Mouse (Mus musculus) lung, adult 18-20 months (tissue): ENCODE results near the gene Bpifc.
A peak's percentile ranks its signal among the peaks of the same experiment; 100 is the strongest.

Experiments used
- DNase-seq, 2 experiments: peaks; one replicate each; pipeline ENCODE4 v3.0.0; 2022; ENCODE audit warnings: mixed read lengths in 2 of 2

Bpifc gene

GRCm38 (mm10) chr10:86010636-86011035 is 1.1 kb downstream of the Bpifc start:
- DNase-seq, result no peak

- DNase-seq, result no peak
Measured at GRCm38 (mm10) chr10:86009688-86010087, 2.0 kb downstream of the Bpifc start.

- no peak for DNase-seq
Measured at GRCm38 (mm10) chr10:86006455-86006854, 5.2 kb downstream of the Bpifc start.

GRCm38 (mm10) chr10:86000447-86000846 is 11.2 kb downstream of the Bpifc start:
- DNase-seq, result no peak

- DNase-seq, result no peak
Measured at GRCm38 (mm10) chr10:85994543-85995104, 17.1 kb downstream of the Bpifc start.

- DNase-seq, result no peak
Measured at GRCm38 (mm10) chr10:85993836-85994235, 17.9 kb downstream of the Bpifc start.

GRCm38 (mm10) chr10:85992412-85992811 is 19.3 kb downstream of the Bpifc start:
- DNase-seq, result no peak

GRCm38 (mm10) chr10:85989412-85990115 is 22.1 kb downstream of the Bpifc start:
- DNase-seq, result peak in 1 of 2 experiments; percentile 7

- no peak for DNase-seq
Measured at GRCm38 (mm10) chr10:85972915-85973314, 38.8 kb downstream of the Bpifc start.

GRCm38 (mm10) chr10:85971826-85972225 is 39.9 kb downstream of the Bpifc start:
- DNase-seq, result no peak

- no peak for DNase-seq
Measured at GRCm38 (mm10) chr10:85969894-85970620, 41.6 kb downstream of the Bpifc start.

- no peak for DNase-seq
Measured at GRCm38 (mm10) chr10:85968731-85969130, 43.0 kb downstream of the Bpifc start.

GRCm38 (mm10) chr10:85968157-85968634 is 43.5 kb downstream of the Bpifc start:
- DNase-seq, result peak; percentile 58 to 63

- no peak for DNase-seq
Measured at GRCm38 (mm10) chr10:85967411-85968156, 44.1 kb downstream of the Bpifc start.

- DNase-seq, result no peak
Measured at GRCm38 (mm10) chr10:85966476-85966875, 45.2 kb downstream of the Bpifc start.

GRCm38 (mm10) chr10:85964316-85964715 is 47.4 kb downstream of the Bpifc start:
- DNase-seq, result no peak

GRCm38 (mm10) chr10:85962897-85963296 is 48.8 kb downstream of the Bpifc start:
- no peak for DNase-seq

GRCm38 (mm10) chr10:85957464-85957950 is 54.2 kb downstream of the Bpifc start, which contains the start of gene Rtcb:
Rtcb (minus strand) TSS chr10:85957823.
- DNase-seq, result peak; percentile 96 to 97

- DNase-seq, result no peak
Measured at GRCm38 (mm10) chr10:85956871-85957419, 54.8 kb downstream of the Bpifc start.

- DNase-seq, result peak; percentile 54 to 61
Measured at GRCm38 (mm10) chr10:85954429-85954828, 57.3 kb downstream of the Bpifc start.

- peak in 1 of 2 experiments; percentile 22 for DNase-seq
Measured at GRCm38 (mm10) chr10:85953401-85953800, 58.3 kb downstream of the Bpifc start.

GRCm38 (mm10) chr10:85951765-85952443 is 59.8 kb downstream of the Bpifc start:
- DNase-seq, result no peak
